Mouse (Mus musculus) stomach, embryonic 16.5 days (tissue): ENCODE data around the gene Tef. TPM values are rescaled to one million over a fixed set of nuclear protein-coding genes. Genes with fewer than 3 reads are reported as not detected.

Source experiments
- ATAC-seq: fragments of 200-750 bp; cut with Nextera tagmentation; 2 replicates; pipeline ENCODE4 v1.8.0; 2017; ENCODE audit warnings: moderate number of reproducible peaks, moderate TSS enrichment; ENCODE audit not compliant: insufficient read depth, low FRiP score
- H3K27ac ChIP-seq: fragments of 300-500 bp; sonication (generic); 2 replicates; pipeline ENCODE4 v1.5.1; 2014; ENCODE audit warnings: low read length
- H3K27me3 ChIP-seq: fragments of 300-500 bp; sonication (generic); 2 replicates; pipeline ENCODE4 v1.6.1; 2014; ENCODE audit warnings: low read length, control low read depth, mixed read lengths; ENCODE audit not compliant: control insufficient read depth, insufficient read depth
- H3K36me3 ChIP-seq: fragments of 300-500 bp; sonication (generic); 2 replicates; pipeline ENCODE4 v1.6.1; 2014; ENCODE audit warnings: low read length; ENCODE audit not compliant: control insufficient read depth, insufficient read depth
- H3K4me1 ChIP-seq: fragments of 300-500 bp; sonication (generic); 2 replicates; pipeline ENCODE4 v1.6.1; 2014; ENCODE audit warnings: low read length, control low read depth, mixed read lengths; ENCODE audit not compliant: control insufficient read depth, insufficient read depth
- H3K4me2 ChIP-seq: fragments of 300-500 bp; sonication (generic); 2 replicates; pipeline ENCODE4 v1.6.1; 2014; ENCODE audit warnings: low read depth, low read length, mixed read lengths
- H3K4me3 ChIP-seq: fragments of 300-500 bp; sonication (generic); replicated peaks from 2 replicates; pipeline ENCODE4 v1.5.1; 2014; ENCODE audit warnings: mild to moderate bottlenecking, low read length
- H3K9ac ChIP-seq: fragments of 300-500 bp; sonication (generic); 2 replicates; pipeline ENCODE4 v1.6.1; 2014; ENCODE audit warnings: low read length
- H3K9me3 ChIP-seq: fragments of 300-500 bp; sonication (generic); replicated peaks from 2 replicates; pipeline ENCODE4 v1.6.1; 2016; ENCODE audit warnings: low read length, control low read depth; ENCODE audit not compliant: control insufficient read depth
- WGBS: fragments of 180-500 bp; shearing (Covaris S2); extraction: QIAGEN DNeasy Blood & Tissue Kit; methylation state at CpG from one replicate; pipeline ENCODE4 v1.1.7; 2014; 5-methylcytosine and 5-hydroxymethylcytosine counted together
- polyA plus RNA-seq: library from polyadenylated mRNA; unstranded; fragments of >200 nt; fragmentation: Nextera tagmentation; extraction: Ambion mirVana; gene quantifications from 2 replicates; pipeline ENCODE4 v1.2.1, GENCODE M21; 2015

The Tef gene
- polyA plus RNA-seq, 1 experiment from 2014 or later, result 24.6 TPM

DNA sequence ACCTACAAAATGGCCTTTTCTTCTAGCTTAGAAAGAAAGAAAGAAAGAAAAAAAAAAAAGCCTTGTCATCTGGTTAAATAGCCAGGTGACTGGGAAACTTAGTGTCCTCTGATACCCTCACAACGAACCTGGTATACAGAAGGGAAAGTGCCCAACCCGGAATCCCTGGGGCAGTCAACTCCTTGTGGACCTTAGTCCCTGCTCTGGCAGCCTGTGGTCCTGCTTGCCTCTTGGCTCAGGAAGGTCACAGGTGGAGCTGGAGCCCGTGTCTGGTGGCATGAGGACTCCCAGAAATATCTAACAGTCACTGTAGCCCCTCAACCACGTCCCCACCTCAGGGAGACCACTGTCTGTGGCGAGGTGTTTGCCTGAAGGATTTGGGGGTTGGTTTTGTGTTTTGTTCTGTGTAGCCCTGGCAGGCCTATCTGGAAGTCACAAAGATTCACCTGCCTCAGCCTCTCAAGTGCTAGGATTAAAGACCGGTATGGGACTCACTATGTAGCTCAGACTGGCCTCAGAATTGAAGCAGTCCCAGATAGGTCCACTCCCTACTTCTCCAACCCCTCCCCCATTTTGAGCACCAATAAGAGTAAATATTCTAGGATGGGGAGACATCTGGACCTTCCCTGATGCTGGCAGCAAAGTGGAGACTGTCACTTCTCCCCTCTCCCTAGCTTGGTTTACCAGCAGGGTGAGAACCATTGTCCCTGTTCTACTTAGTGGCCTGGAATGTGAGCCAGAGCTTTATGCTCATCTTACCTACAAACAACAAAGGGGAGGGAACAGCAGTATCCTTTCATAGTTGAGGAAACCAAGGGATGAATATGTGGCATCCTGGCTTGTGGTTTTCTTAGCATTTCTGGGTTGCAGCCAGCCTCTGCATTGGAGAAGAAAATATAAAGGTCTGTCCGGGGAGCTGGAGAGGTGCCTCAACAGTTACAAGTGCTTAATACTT is 35.0 kb downstream of the Tef start:
- no peaks in the 10 kb centered on the region for H3K36me3 ChIP-seq
- no peak overlapping the region for H3K4me3 ChIP-seq
- no peaks in the 10 kb centered on the region for H3K9me3 ChIP-seq
- H3K9ac ChIP-seq, result 0 out of 2 replicates have a peak overlapping the region, but pooled peaks have one; percentile 68
- H3K4me2 ChIP-seq, result peak overlapping the region; percentile 73; the same call in 1 of the 2 replicates
- no peak for ATAC-seq
- H3K27ac ChIP-seq, result no peak overlapping the region; the same call in 1 of the 2 replicates
- no peaks in the 10 kb centered on the region for H3K27me3 ChIP-seq
- peaks cover 13% of the 10 kb centered on the region for H3K4me1 ChIP-seq
- WGBS, result 56% methylated on average over 7 of the region's 7 CpGs

DNA sequence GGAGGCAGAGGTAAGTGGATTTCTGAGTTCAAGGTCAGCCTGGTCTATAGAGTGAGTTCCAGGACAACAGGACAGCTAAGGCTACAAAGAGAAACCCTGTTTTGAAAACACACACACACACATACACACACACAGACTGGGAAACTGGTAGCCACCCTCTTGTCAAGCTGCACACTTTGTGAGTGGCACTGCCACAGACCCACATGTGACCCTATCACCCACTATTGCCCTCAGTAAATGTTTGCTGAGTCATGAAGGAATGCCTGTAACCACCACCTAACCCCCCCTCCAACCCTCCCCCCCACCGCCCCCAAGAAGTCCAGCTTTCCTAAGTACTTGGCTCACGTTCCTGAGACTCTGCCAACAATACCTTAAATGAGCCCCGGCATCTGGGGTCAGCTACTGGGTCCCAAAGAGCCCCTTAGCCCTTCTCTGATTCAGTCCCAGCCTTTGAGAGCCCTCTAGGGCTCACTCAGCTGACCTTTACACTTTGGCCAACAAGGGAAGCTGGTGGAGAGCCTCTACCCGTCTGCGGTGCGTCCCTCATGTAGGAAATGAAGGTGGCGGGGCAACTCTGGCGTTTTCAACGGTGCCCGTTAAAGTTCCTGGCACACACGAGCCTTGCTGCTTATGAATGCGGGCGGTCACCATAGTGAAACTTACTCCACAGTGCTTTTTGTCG is 36.5 kb downstream of the Tef start:
- Histone ChIP-seq H3K36me3 (no peaks in the 10 kb centered on the region), H3K4me3 (no peak overlapping the region), H3K9me3 (no peaks in the 10 kb centered on the region), H3K27ac (no peak overlapping the region), H3K4me1 (peaks cover 13% of the 10 kb centered on the region), H3K9ac (no peak overlapping the region), H3K27me3 (no peaks in the 10 kb centered on the region), H3K4me2 (no peak overlapping the region)
- 65% methylated on average over 14 of the region's 14 CpGs for WGBS
- no peak for ATAC-seq

DNA sequence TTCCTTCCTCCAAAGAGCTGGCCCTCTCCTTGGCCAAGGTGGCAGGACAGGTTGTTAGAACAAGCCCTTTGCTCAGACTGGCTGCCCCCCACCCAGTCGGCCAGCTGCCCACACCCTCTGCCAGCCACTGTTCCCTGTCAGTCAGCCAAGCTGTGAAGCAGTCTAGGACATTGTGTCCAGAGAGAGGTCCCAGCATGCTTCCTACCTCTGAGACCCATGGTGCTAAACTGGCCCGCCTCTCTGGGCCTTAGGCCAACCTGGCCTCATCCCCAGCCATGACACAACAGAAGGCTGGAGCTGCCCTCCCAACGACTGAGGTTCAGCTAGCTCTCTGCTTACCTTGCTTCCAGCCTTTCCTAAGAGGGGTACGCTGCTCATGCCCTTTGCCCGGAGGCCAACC is 37.4 kb downstream of the Tef start:
- H3K4me3 ChIP-seq, result no peak overlapping the region
- WGBS, result 53% methylated on average over 5 of the region's 5 CpGs
- H3K9ac ChIP-seq, result no peak overlapping the region
- peaks cover 13% of the 10 kb centered on the region for H3K4me1 ChIP-seq
- no peaks in the 10 kb centered on the region for H3K27me3 ChIP-seq
- H3K4me2 ChIP-seq, result no peak overlapping the region
- H3K27ac ChIP-seq, result no peak overlapping the region
- peak; percentile 44 for ATAC-seq
- H3K36me3 ChIP-seq, result no peaks in the 10 kb centered on the region
- H3K9me3 ChIP-seq, result no peaks in the 10 kb centered on the region

DNA sequence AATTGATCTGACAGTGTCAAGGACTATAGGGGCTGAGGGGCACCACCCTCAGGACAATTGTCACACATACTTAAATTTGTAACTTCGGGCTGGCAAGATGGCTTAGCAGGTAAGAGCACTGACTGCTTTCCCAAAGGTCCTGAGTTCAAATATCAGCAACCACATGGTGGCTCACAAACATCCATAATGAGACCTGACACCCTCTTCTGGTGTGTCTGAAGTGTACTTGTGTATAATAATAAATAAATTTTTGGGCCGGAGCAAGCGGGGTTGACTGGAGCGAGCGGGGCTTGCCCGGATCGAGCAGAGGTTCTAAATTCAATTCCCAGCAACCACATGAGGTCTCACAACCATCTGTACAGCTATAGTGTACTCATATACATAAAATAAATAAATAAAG is 38.1 kb downstream of the Tef start:
- Histone ChIP-seq H3K4me3 (no peak overlapping the region), H3K36me3 (no peaks in the 10 kb centered on the region), H3K27ac (no peak overlapping the region), H3K9ac (no peak overlapping the region), H3K4me2 (no peak overlapping the region), H3K9me3 (no peaks in the 10 kb centered on the region), H3K27me3 (no peaks in the 10 kb centered on the region), H3K4me1 (peaks cover 13% of the 10 kb centered on the region)
- 87% methylated on average over 7 of the region's 7 CpGs for WGBS
- ATAC-seq, result no peak

DNA sequence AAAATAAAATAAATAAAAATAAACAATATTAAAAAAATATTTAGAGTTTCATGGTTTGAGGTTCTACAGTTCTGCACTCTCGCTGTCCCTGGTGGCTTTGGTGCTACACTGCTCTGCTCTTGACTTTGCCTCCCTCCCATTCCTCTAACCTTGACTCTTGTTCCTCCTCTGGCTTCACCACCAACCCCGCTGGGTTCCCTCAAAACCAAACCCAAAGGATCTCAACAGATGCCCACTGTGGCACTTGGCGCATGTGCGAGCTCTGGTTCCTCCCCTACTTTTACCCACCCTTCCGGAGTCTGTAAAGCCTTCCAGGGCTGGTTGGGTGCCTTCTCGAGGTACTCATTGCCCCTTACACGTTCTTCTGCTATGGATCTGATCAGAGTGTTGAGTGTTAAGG is 40.1 kb downstream of the Tef start:
- H3K27me3 ChIP-seq, result no peaks in the 10 kb centered on the region
- H3K9ac ChIP-seq, result no peak overlapping the region
- H3K4me2 ChIP-seq, result no peak overlapping the region
- no peak for ATAC-seq
- no peaks in the 10 kb centered on the region for H3K9me3 ChIP-seq
- 85% methylated on average over 7 of the region's 7 CpGs for WGBS
- no peaks in the 10 kb centered on the region for H3K4me1 ChIP-seq
- no peaks in the 10 kb centered on the region for H3K36me3 ChIP-seq
- H3K27ac ChIP-seq, result no peak overlapping the region
- H3K4me3 ChIP-seq, result no peak overlapping the region

DNA sequence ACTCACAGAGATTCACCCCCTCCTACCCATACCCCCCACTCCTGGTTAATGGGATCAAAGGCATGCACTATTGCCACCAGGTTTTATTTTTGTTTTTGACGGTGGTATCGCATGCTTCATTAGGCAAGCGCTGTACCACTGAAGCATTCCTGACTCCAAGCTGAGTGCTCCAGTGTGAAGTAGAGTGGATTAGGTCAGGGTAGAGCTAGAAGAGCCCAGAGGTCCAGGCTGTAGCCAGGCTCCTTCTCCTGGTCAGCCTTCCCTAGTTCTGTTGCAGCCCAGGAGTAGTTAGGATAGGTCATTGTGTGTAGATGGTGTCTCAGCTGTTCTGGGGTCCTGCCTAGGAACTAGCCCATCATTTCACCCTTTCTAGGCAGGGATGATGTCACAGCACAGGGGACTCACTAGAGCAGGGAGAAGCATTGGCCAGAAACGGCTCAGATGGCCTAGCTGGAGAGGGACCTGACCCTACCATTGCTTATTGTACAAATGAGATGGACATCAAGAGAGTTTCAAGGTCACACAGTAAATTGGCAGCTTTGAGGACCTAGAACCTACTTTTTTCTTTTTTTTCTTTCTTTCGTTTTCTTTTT is 42.9 kb downstream of the Tef start:
- Histone ChIP-seq H3K9me3 (no peaks in the 10 kb centered on the region), H3K4me1 (no peaks in the 10 kb centered on the region; the same call in 1 of the 2 replicates), H3K4me3 (no peak overlapping the region), H3K27ac (no peak overlapping the region), H3K27me3 (no peaks in the 10 kb centered on the region), H3K36me3 (no peaks in the 10 kb centered on the region), H3K4me2 (no peak overlapping the region), H3K9ac (no peak overlapping the region)
- no peak for ATAC-seq
- 81% methylated on average over 5 of the region's 5 CpGs for WGBS

DNA sequence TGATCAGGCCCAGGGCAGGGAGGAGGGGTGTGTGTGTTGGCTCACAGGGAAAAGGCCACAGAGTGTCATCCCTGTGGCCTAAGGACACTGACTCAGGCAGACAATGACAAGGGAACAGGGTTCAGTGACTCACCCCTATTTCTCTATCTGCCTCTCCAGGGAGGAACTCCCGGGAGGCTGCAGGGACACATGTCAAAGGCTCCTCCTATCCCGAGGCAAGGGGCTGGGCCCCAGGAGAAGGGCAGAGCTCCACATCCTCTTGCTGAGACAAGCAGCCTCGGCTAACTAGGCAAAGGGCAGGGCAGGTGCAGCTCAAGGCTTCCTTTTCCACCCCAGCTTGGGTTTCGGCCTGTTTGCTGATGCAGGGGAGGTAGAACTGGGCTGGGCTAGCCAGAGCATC is 43.5 kb downstream of the Tef start:
- peak; percentile 51; the same call in 1 of the 2 replicates for ATAC-seq
- H3K4me2 ChIP-seq, result no peak overlapping the region
- H3K4me1 ChIP-seq, result no peaks in the 10 kb centered on the region; the same call in 1 of the 2 replicates
- H3K27me3 ChIP-seq, result no peaks in the 10 kb centered on the region
- no peak overlapping the region for H3K4me3 ChIP-seq
- WGBS, result 29% methylated on average over 4 of the region's 4 CpGs
- no peak overlapping the region for H3K9ac ChIP-seq
- H3K27ac ChIP-seq, result no peak overlapping the region
- no peaks in the 10 kb centered on the region for H3K9me3 ChIP-seq
- H3K36me3 ChIP-seq, result peaks cover 3% of the 10 kb centered on the region

DNA sequence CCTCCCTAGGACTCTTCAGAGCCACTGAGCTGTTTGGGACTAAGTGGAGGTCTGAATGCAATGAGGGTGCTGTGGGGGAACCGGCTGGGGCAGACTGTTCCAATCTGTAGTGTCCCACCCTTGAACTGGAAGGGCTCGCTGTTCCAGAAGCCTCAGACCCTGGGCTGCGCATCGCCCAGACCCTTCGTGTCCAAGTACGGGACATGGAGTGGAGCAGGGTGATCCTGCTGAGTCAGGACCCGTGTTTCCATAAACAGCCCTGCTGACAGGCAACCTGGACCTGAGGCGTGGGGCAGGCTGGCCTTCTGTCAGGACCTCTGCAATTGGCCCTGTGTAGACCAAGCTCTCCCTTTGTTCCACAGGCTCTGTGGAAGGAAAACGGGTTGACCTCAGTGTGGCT is 44.5 kb downstream of the Tef start:
- Histone ChIP-seq H3K4me1 (no peaks in the 10 kb centered on the region; the same call in 1 of the 2 replicates), H3K4me3 (no peak overlapping the region), H3K27ac (no peak overlapping the region), H3K4me2 (no peak overlapping the region), H3K27me3 (no peaks in the 10 kb centered on the region), H3K9ac (no peak overlapping the region), H3K9me3 (no peaks in the 10 kb centered on the region), H3K36me3 (peaks cover 10% of the 10 kb centered on the region)
- 82% methylated on average over 9 of the region's 9 CpGs for WGBS
- no peak for ATAC-seq

DNA sequence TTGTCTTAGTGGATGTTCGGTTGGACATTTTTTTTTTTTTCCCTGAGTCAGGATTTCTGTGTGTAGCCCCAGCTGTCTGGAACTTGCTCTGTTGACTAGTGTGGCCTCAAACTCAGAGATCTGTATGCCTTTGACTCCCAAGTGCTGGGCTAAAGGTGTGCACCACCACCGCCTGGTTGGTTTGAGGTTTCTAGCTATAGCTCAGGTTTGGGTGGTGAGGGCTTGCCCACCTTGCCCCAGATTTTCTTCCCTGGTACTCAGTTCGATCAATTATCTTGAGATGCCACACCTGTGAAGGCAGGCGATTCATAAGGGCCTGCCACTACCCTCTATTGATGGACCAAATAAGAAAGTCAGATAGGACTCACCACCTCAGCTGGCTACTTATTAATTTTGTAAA is 44.9 kb downstream of the Tef start:
- Histone ChIP-seq H3K27ac (no peak overlapping the region), H3K4me2 (no peak overlapping the region), H3K4me1 (no peaks in the 10 kb centered on the region; the same call in 1 of the 2 replicates), H3K36me3 (peaks cover 10% of the 10 kb centered on the region), H3K4me3 (no peak overlapping the region), H3K9me3 (no peaks in the 10 kb centered on the region), H3K9ac (no peak overlapping the region), H3K27me3 (no peaks in the 10 kb centered on the region)
- no peak for ATAC-seq
- WGBS, result 81% methylated on average over 4 of the region's 4 CpGs
